Mouse (Mus musculus): ENCODE measurements around the gene Crkl. TPM values are rescaled to one million over a fixed set of nuclear protein-coding genes. Genes with fewer than 3 reads are reported as not detected.
A peak's percentile ranks its signal among the peaks of the same experiment; 100 is the strongest.
"Not testable (repeated sequence)": the region's sequence is repeated elsewhere in the genome, so short reads cannot be mapped to it uniquely, and the experiment has no call there.

The Crkl gene
- polyA plus RNA-seq, 1 experiment = 19.2 TPM

DNA sequence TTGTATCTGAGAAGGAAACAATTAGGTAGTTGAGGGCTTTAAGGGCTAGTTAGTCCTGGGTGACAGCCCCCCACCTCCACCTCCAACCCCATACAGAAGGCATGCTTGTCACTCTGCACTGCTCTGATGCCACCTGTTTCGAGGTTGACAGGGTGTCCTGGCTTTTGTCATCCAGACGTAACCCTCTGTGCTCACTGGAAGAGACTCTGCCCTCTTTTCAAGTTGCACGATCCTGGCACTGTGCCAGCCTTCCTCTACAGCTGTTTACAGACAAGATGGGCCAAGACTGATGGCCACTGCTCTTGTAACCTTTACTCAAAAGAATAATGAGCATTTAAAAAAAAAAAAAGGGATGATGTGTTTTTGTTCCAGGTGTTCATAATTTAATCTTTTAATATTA, 34.7 kb downstream of the Crkl start:
- DNase-seq (ENCODE audit: low spot score) = no peak

DNA sequence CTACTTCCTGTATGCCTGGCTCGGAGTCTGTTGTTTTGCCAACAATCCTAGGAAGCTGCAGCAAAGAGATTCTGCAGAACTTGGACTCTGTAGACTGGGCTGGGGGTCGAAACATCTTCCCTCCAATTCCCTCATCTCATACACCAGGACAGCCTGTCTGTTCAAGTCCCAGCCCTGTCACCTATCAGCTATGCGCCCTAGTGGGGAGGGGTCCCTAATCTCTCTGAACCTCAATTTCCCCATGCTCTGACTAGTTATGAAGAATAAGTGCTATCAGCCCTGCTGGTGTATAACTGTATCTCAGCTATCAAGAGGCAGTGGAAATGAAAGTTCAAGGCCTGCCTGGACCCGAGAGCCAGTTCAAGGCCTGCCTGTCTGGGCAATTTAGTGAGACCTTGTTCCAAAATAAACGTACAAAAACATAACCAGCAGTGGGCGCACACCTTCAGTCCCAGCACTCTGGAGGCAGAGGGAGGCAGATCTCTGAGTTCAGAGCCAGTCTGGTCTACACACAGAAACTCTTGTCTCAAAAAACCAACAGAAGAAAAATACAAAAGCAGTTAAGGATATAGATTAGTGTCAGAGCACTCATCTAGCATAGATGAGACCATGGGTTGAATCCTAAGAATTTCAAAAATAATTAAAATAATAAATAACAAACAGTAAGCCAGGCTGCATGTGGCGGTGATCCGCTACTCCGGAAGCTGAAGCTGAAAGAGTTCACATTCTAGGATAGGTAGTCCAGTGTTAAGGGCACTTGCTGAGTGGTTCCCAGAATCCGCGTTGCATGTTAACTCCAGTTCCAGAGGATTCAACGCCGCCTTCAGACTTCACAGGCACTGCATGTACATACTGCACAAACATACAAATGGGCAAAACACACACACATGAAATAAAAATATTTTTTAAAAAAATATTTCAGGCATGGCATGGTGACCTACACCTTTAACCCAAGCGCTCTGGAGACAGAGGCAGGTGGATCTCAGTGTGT, 37.0 kb downstream of the Crkl start:
- DNase-seq (ENCODE audit: low spot score) = no peak

DNA sequence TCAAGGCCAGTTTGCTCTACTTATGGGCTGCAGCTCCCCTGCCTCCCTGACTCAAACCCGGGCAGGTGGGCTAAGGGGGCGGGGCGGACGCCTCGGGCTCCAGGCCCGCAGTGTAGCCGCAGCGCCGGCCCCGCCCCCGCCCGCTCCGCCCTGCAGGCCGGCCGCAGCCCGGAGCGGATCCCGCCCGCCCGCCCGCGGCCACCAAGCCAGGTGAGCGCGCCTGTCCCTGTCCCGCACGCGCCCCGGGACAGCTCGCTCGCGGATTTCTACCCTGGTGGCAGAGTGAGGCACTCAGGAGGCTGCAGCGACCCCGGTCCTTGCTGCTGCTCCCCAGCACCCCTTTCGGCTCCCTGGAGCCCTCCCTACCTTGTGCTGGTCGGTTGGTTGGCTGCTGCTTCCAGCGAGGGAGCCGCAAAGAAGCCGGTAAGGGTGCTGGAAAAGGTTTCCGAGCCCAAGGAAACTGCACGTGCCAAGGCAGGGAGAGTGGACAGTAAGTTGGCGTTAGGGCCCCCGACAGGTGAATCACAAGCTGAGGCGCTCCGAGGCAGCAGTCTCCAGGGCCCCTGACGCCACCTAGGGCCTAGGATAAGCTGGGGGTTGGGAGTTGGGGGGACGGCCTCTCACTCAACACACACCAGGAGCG, 37.8 kb downstream of the Crkl start, which contains the start of gene Aifm3:
Aifm3 (plus strand) TSS at position 143 of the 643 bp plus-strand sequence.
- no peak for DNase-seq (ENCODE audit: low spot score)

DNA sequence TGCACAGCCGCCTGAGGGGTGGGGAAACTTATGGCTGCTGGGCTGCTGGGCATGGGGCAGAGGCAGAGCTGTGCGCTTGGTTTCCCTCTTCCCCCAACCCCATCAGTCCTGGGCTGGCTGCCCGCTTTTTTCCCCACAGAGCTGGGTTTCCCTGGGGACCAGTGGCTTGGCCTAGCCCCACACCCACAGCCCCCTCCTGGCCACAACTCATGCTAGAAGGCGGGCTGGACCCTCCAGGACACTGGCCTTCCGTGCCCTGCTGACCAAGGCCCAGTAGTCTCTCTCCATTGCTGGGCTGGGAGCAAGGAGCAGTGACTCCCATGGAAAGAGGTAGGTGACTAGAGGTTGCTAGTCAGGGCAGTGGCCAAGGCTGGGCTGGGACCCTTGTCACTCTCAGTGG, 39.4 kb downstream of the Crkl start:
- DNase-seq (ENCODE audit: low spot score) = no peak

DNA sequence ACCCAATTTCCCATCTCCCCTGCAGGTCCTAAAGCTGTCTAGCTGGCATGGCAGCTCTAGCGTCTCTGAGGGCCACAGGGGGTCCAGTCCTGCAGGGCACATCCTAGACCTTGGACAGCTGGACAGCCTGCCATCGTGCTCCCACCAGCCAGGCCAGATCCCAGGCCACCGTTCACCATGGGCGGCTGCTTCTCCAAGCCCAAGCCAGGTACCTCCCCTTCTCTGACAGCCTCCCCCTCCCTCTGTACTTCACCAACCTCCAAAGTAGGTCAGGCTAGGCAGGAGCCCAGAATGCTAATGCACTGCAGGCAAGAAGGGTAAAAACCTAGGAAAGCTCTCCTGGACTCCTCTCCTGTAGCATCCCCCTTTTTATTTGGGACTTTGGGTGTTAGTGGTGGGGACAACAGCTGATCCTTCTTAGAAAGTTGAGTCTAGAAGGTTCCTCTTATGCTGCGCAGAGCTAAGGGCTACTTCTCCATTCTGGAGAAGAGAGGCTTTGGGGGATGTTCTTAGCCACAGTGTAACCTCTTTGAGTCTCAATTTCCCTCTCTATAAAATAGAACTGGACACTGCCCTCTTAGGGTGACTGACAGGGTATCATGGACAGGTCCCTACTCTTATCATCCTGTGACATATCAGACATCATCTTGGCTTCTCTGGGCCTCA, 40.2 kb downstream of the Crkl start:
- no peak for DNase-seq (ENCODE audit: low spot score)

DNA sequence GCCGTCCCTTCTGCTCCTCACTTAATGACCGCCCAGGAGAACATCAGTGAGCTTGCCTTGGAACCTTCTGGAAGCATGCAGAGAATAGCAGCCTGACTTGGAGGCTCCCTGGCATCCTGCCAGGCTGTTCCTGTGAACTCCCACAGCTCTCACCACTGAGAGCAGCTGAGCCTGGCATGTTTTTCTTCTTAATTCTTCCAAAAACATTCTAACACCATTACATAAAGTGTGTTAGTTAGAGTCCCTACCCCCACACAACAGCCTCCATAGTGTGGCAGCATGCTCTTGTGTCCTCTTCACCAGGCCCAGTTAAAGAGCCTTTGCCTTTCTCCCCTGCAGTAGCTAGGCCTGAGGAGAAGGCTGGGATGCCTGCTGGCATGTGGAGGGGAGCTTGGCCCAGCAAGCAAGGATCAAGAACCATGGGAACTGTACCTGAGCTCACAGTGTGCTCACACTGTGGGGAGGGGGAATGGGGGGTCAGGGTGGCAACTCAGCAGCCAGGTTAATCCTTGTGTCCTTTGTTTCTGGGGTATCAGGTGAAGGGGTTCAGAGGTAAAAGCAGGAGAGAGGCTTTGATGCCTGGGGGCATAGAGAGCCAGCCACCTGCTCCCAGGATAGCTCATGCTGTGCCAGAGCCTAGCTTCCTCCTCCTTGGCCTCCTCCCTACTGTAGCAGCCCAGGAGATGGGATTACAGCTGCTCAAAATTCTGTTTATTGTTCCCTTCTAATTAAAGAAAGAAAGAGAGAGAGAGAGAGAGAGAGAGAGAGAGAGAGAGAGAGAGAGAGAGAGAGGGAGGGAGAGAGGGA, 44.9 kb downstream of the Crkl start:
- no peak for DNase-seq (ENCODE audit: low spot score)

DNA sequence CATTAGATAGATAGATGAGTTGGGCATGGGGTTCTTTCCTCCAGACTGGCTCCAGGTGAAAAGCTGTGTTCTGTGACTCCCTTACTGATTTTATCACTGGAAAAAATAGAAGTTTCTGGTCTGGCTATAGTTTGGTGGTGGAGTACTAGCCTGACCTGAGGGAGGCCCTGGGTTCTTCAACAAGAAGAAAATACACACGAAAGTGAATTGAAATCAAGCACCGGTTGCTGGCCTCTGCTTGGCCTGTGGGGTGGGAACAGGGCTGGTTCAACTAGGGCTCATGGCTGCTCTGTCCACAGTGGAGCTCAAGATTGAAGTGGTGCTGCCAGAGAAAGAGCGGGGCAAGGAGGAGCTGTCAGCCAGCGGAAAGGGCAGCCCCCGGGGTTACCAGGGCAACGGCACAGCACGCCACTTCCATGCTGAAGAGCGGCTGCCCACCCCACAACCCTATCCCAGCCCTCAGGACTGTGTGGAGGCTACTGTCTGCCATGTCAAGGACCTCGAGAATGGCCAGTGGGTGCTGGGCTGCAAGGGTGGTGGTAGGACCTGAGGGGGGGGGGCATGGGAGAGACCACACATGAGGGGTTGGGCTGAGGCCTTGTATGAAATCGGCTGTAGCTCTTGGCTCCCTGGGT, 47.6 kb downstream of the Crkl start:
- no peak for DNase-seq (ENCODE audit: low spot score)

DNA sequence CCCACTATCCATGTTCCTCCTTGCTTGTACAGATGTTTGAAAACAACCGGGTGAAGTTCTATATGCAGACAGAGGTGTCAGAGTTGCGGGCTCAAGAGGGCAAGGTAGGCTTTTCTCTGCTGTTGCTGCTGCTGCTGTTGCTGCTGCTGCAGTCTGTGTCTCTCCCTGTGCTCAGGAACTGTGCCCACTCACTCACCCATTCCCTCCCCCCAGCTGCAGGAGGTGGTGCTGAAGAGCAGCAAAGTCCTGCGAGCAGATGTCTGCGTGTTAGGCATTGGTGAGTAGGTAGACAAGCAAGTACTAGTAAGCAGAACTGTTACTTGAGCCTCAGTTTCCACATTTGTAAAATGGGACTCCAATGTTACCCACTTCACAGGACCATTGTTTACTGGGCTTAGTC, 50.9 kb downstream of the Crkl start:
- no peak for DNase-seq (ENCODE audit: low spot score)

DNA sequence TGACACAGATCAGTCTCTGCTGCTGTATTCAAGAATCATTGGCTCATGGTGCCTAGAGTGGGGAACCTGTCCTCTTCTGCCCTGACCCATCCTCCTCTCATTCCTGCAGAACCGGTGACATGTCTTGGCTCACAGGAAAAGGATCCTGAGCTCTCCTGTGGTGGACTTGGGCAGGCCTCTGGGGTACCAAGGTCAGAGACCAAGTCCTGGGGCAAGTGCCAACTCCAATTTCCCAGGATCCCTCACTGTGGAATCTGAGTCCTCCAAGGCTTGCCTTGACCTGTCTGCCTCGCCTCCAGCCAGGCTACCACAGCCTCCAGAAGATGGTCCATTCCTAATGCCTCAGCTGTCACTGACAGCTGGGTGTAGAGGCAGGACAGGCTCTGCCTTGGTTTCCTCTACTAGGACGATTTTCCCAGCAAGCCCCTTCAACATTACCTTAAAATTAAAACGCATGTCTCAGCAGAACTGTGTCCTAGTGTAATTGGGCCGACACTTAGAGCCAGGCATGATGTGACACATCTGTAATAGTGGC, 55.3 kb downstream of the Crkl start:
- DNase-seq (ENCODE audit: low spot score) = no peak

DNA sequence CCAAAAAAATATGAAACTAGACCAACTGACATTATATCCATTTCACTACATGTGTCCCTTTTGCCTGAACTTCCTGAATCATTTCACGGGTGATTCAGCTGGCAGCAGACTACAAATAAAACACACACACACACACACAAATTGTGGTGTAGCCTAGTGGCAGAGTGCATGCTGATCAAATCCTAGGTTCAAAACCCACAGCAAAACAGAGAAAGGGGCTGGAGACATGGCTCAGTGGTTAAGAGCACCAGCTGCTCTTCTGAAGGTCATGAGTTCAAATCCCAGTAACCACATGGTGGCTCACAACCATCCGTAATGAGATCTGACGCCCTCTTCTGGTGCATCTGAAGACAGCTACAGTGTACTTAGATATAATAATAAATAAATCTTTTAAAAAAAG, 56.2 kb downstream of the Crkl start:
- DNase-seq (ENCODE audit: low spot score) = not testable (repeated sequence)

DNA sequence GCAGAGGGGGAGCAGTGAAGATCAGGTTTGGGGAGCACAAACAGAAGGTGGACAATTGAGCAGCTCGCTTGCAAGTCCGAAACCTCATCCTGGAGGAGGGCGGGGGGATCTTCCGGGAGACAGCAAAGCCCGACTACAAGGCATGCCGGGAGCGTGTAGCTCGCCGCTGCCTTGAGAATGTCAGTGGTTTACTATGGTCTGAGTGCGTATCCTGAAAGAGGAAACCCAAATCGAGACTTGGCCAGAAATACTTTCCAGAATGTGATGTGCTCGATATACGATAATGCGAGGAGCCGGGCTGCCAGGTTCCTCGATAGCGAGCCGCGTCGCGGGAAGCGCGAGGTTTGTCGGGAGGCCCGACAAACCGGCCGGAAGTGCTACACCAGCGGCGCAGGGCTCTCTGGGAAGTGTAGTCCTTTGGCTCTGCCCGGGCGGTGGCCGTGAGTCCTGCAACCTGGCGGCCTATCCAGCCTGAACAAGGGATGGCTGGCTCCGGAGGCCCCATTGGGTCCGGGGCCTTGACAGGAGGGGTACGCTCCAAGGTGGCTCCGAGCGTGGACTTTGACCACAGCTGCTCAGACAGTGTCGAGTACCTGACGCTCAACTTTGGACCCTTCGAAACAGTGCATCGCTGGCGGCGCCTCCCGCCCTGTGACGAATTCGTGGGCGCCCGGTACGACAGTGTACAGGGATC, 56.9 kb downstream of the Crkl start, which contains the start of gene Lztr1:
Lztr1 (plus strand) TSS at position 143 of the 694 bp plus-strand sequence.
- DNase-seq (ENCODE audit: low spot score) = peak; percentile 80

DNA sequence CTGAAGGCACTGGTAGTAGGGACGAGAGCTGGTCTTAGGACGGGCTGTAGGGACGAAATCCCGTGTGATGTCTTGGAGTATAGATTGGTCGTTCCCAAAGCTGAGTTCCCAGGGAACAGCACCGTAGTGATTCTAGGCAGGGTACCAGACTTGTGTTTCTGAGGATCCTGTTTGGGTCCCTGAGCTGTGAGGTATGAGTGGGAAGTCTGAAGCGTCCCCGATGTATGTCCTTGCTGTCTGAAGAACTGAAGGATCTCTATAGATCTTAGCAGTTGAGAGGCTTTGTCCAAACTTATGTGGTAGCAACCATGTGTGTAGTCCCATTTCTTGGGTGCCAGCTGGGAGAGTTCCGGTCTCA, 57.4 kb downstream of the Crkl start:
- DNase-seq (ENCODE audit: low spot score) = no peak

DNA sequence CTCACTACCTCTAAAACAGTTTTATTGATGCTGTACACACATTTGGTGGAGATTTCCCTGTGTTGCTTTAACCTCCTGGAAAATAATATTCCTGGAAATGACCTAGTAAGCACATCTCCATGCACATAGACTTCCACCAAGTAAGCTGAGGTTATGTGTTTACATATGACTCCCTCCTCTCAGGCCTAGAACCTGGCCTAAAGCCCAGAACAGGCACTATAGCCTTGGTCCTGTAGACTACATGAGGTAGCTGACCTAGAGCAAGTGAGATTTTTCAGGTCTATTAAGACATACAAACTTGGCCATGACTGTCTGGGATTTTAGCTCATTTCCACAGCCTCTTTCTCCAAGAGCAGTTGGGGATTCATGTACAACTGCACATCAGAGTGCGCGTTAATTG, 58.4 kb downstream of the Crkl start:
- no peak for DNase-seq (ENCODE audit: low spot score)

DNA sequence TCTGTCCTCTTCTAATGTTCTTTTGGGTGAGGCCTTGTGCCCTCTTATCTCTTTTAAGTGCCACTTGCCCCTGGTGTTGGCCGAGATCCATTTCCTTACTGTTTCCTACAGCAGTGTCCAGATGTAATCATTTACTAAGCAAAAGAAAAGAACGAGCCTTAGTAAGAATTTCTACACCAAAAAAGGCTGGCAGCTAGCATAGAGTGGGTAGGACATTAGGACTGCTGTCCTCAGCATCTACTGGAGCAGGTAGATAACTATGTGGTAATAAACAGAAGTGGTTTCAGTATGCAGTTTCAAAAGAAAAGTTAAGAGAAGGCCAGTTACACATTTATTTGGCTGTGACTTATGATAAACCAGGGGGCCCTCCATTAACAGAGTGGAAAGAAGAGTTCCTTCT, 58.9 kb downstream of the Crkl start:
- DNase-seq (ENCODE audit: low spot score) = no peak

DNA sequence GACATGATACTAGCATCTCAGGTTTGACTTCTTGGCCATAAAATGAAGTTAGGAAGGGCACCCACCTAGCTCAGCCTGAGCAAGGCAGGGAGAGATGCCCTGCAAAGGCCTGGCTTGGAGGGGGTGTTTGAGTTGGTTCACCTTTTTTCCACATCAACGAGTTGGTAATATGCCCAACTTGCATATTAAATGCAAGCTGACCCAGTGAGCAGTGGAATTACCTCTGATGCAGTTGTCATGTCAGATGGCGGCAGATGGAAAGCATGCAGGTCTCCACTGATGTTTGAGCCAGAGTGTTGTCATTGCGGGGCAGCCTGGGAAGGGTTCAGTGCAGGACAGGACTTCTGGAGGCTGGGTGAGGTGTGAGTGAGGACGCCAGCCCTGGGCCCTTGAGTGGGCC, 59.6 kb downstream of the Crkl start:
- no peak for DNase-seq (ENCODE audit: low spot score)

DNA sequence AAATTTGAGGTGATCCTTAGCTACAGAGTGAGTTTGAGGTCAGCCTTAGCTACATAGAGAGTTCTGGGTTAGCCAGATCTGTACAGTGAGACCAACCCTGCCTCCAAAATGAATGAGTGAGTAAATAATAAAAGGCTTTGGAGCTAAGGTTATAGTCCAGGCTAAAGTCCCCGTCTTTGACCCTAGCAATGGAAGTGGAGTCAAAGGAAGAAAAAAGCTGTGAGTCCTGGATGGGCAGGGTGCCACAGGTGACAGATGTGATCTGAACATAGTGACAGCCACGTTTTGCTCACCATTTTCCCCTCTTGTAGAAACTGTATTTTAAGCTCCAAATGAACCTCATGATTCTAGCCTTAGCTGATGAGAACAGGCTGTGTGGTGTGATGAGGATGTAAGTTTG, 67.1 kb downstream of the Crkl start:
- DNase-seq (ENCODE audit: low spot score) = no peak

DNA sequence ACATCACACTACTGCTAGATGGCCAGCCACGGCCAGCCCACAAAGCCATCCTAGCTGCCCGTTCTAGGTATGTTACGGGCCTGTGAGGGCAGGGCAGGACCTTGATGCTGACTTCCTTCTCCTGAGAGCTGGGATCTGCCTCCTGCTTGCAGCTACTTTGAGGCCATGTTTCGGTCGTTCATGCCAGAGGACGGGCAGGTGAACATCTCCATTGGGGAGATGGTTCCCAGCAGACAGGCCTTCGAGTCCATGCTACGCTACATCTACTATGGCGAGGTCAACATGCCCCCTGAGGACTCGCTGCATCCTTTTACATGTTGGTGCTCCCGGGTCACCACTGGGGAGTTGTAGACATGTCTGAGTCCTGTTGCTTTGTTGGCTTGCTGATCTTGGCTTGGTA, 72.4 kb downstream of the Crkl start:
- no peak for DNase-seq (ENCODE audit: low spot score)

DNA sequence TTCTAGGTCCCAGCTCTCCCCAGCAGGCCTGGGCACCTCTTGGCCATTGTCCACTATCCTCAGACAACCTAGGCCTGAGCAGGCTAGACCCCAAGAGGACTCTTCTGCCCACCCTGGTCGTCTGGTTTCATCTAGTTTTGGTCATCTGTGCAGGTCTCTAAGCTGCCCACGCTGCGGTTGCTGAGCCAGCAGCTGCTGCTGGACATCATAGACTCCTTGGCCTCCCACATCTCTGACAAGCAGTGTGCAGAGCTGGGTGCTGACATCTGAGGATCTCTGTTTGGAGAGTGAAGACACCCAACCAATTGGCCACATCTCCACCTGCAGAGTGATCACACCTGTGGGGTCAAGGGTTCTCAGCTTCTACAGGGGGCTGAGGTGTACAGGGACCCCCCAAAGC, 73.7 kb downstream of the Crkl start:
- no peak for DNase-seq (ENCODE audit: low spot score)

DNA sequence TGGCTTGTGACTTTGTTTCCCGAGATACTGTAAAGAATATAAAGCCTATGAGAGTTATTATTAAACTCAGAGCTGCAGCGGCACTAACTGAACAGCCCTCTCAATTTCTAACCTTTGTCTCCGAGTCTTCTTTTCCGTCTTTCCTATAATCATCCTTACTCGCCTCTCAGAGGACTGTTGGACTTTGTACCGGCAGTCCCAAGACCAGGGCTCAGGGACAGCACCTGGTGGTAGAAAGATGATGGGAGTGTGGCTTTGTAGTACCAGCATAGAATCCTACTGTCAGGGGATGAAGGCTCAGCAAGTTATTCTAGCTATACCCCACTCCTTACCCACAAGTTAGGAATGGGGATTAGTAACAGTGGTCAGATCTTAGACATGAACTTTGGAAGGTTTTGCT, 74.4 kb downstream of the Crkl start:
- no peak for DNase-seq (ENCODE audit: low spot score)

DNA sequence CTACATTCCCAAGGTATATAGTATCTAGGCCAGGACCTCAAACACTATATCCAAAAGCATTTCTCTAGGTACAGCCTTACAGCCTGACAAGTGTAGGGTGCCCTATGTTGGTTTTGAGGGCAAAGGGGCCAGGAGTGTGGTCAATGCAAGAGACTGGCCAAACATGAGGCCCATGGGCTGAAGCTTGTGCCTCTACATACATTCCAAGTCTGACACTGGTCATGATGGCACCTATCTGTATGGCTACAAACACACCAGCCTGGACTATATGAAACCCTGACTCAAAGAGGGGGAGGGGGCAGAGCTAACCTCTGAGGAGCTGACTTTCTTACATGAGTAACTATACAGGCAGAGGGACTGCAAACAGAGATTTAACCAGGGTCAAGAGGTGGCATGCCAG, 75.8 kb downstream of the Crkl start:
- DNase-seq (ENCODE audit: low spot score) = no peak
